Mouse (Mus musculus) stomach, postnatal 0 days (tissue): Measurements from ENCODE around the gene Echdc1. TPM values are rescaled to one million over a fixed set of nuclear protein-coding genes. Genes with fewer than 3 reads are reported as not detected.

Experiments used
- ATAC-seq: fragments of 200-750 bp; cut with Nextera tagmentation; 2 replicates; pipeline ENCODE4 v1.8.0; 2017; ENCODE audit not compliant: low FRiP score, low TSS enrichment
- DNase-seq: peaks from one replicate; pipeline ENCODE4 v3.0.0-alpha.2; 2016; ENCODE audit warnings: low spot score
- H3K27ac ChIP-seq: fragments of 300-500 bp; sonication (generic); replicated peaks from 2 replicates; pipeline ENCODE4 v1.5.1; 2014; ENCODE audit warnings: mild to moderate bottlenecking, control low read depth
- H3K27me3 ChIP-seq: fragments of 300-500 bp; sonication (generic); 2 replicates; pipeline ENCODE4 v1.6.1; 2014; ENCODE audit warnings: low read length; ENCODE audit not compliant: control insufficient read depth, insufficient read depth
- H3K36me3 ChIP-seq: fragments of 300-500 bp; sonication (generic); 2 replicates; pipeline ENCODE4 v1.6.1; 2014; ENCODE audit warnings: low read length, mixed read lengths; ENCODE audit not compliant: control insufficient read depth, insufficient read depth
- H3K4me1 ChIP-seq: fragments of 300-500 bp; sonication (generic); replicated peaks from 2 replicates; pipeline ENCODE4 v1.6.1; 2014; ENCODE audit warnings: antibody characterized with exemption; ENCODE audit not compliant: control insufficient read depth, insufficient read depth
- H3K4me2 ChIP-seq: fragments of 300-500 bp; sonication (generic); replicated peaks from 2 replicates; pipeline ENCODE4 v1.6.1; 2014; ENCODE audit warnings: low read depth, mild to moderate bottlenecking, control low read depth, moderate library complexity
- H3K4me3 ChIP-seq: fragments of 300-500 bp; sonication (generic); 2 replicates; pipeline ENCODE4 v1.5.1; 2014; ENCODE audit warnings: low read depth, low read length, control low read depth
- H3K9ac ChIP-seq: fragments of 300-500 bp; sonication (generic); 2 replicates; pipeline ENCODE4 v1.6.1; 2014; ENCODE audit warnings: mild to moderate bottlenecking, low read length, control low read depth, mixed read lengths
- H3K9me3 ChIP-seq: fragments of 300-500 bp; sonication (generic); 2 replicates; pipeline ENCODE4 v1.6.1; 2016; ENCODE audit warnings: low read length; ENCODE audit not compliant: control insufficient read depth
- CTCF ChIP-seq: IDR thresholded peaks from 2 replicates; pipeline ENCODE4 v1.5.1; 2016; ENCODE audit warnings: antibody characterized with exemption, low read depth, mild to moderate bottlenecking, moderate library complexity
- EP300 ChIP-seq: optimal IDR thresholded peaks from 2 replicates; pipeline ENCODE3; 2016; ENCODE audit warnings: antibody characterized with exemption
- WGBS: fragments of 180-500 bp; shearing (Covaris S2); extraction: QIAGEN DNeasy Blood & Tissue Kit; methylation state at CpG from one replicate; pipeline ENCODE4 v1.1.7; 2014; 5-methylcytosine and 5-hydroxymethylcytosine counted together
- polyA plus RNA-seq: library from polyadenylated mRNA; unstranded; fragments of >200 nt; fragmentation: Nextera tagmentation; extraction: Ambion mirVana; gene quantifications from 2 replicates; pipeline ENCODE4 v1.2.1, GENCODE M21; 2015

The Echdc1 gene
- polyA plus RNA-seq, result 27.4 and 29.4 TPM in 2 replicates

DNA sequence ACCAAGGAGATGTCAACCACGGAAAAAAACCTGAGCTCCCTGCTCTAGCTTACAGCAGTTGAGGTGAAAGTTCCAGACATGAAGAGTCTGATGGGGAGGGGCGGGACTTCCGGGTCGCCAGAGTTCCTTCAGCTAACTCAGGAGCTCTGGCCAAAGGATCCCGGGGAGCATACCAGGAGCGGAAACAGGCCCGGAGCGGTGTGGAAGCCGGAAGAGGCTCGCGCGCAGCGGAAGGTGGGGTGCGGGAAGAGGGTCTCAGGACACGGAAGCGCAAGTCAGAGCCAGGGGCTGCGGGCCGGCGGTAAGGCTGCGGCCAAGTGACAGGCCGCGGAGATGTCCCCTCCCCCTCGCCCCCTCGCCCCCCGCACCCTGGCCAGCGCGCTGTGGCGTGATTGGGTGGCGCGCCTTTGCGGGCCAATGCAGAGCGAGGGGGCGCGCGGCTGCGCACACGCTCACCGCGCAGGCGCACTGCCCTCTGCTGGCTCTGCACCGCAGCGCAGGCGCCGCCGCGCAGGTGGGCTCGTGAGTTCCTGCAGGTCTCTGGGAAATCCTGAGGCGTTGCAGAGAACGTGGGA lies at the start of gene Echdc1:
Gene Echdc1 (plus strand): TSS at position 103 of the 575 bp plus-strand sequence.
- Histone ChIP-seq H3K4me3 (peak within 1 kb of the TSS; percentile 68), H3K36me3 (no peaks in the 10 kb centered on the region), H3K27ac (peak within 1 kb of the TSS; percentile 94), H3K4me1 (peaks cover 2% of the 10 kb centered on the region; the same call in 1 of the 2 replicates), H3K27me3 (no peaks in the 10 kb centered on the region), H3K9ac (peak within 1 kb of the TSS; percentile 81), H3K9me3 (no peaks in the 10 kb centered on the region), H3K4me2 (peak within 1 kb of the TSS; percentile 61)
- DNase-seq (peak; percentile 89), ATAC-seq (peak; percentile 99)
- TF ChIP-seq CTCF (peak; percentile 92), EP300 (no peak)
- under 1% methylated on average over 46 of the region's 49 CpGs for WGBS

DNA sequence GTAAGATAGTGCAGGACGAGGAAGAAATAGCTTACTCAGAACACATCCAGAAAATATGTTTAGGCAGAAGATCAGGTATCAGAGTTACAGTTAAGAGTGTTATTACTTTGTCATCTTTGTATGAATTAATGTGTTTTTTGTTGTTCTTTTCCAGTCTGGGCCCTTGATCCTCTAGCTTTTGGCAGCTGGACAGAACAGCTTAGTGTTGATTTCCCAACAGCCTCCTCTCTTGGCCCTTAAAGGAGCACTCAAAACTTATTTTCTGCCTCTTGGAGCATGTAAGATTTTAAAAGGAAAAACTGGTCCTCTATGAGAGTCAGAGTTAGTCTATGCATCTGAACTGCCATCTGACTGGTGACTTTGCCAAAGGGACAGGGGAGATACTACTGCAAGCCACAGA lies 31.2 kb upstream of the Echdc1 start:
- WGBS, result 34% methylated on average over 1 of the region's 1 CpGs
- Histone ChIP-seq H3K27me3 (no peaks in the 10 kb centered on the region), H3K4me2 (no peak overlapping the region), H3K36me3 (no peaks in the 10 kb centered on the region), H3K27ac (no peak overlapping the region), H3K4me3 (no peak overlapping the region), H3K9ac (no peak overlapping the region), H3K4me1 (no peaks in the 10 kb centered on the region), H3K9me3 (no peaks in the 10 kb centered on the region)
- DNase-seq (no peak), ATAC-seq (no peak)
- no peak for TF ChIP-seq CTCF

DNA sequence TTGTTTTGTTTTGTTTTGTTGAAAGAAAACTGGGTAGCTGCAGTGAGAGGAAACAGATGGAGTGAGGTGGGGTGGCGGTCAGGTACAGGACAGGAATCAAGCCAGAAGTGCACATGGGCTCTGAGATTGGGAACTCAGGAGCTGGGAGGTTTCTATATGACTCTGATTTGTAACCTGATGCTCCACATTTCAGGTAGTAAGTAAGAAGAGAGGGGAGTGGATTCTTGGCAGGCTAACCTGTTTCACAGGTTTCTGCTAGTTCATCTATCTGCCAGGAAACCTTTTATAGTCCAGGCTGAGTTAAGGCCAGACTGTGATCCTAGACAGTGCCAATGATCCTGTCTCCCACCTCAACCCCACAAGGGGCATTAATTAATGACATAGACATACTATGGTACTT lies 27.2 kb upstream of the Echdc1 start:
- no peaks in the 10 kb centered on the region for H3K36me3 ChIP-seq
- ATAC-seq, result no peak
- no peaks in the 10 kb centered on the region for H3K4me1 ChIP-seq
- TF ChIP-seq EP300 (no peak), CTCF (no peak)
- 71% methylated on average over 1 of the region's 1 CpGs for WGBS
- no peak overlapping the region for H3K4me3 ChIP-seq
- no peak overlapping the region for H3K9ac ChIP-seq
- no peak overlapping the region for H3K4me2 ChIP-seq
- no peaks in the 10 kb centered on the region for H3K27me3 ChIP-seq
- no peaks in the 10 kb centered on the region for H3K9me3 ChIP-seq
- H3K27ac ChIP-seq, result no peak overlapping the region; the same call in 1 of the 2 replicates
- peak; percentile 17 for DNase-seq

DNA sequence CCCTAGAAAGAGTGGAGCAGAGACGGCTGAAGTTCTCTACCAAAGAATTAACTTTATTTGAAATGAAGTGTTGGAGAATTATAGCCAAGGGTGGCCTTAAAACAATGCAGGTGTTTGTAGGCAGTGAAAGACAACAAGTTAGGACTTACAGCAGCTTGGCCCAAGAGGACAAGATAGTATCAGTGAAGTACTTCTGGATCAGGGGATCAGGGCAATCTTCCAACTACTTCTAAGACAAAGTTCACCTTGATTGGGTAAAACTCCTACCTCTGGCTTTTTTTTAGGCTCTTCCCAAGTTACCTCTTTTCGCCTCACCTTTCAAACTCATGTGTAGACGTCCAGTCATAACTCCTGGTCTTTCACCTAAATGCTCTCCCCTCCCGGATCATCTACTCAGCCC lies 10.7 kb upstream of the Echdc1 start:
- DNase-seq (no peak), ATAC-seq (no peak)
- H3K4me1 ChIP-seq, result no peaks in the 10 kb centered on the region
- TF ChIP-seq EP300, result no peak
- no peak overlapping the region for H3K4me3 ChIP-seq
- no peaks in the 10 kb centered on the region for H3K27me3 ChIP-seq
- WGBS, result 88% methylated on average over 4 of the region's 4 CpGs
- no peak overlapping the region for H3K9ac ChIP-seq
- no peaks in the 10 kb centered on the region for H3K9me3 ChIP-seq
- H3K27ac ChIP-seq, result no peak overlapping the region
- H3K36me3 ChIP-seq, result no peaks in the 10 kb centered on the region
- no peak overlapping the region for H3K4me2 ChIP-seq

DNA sequence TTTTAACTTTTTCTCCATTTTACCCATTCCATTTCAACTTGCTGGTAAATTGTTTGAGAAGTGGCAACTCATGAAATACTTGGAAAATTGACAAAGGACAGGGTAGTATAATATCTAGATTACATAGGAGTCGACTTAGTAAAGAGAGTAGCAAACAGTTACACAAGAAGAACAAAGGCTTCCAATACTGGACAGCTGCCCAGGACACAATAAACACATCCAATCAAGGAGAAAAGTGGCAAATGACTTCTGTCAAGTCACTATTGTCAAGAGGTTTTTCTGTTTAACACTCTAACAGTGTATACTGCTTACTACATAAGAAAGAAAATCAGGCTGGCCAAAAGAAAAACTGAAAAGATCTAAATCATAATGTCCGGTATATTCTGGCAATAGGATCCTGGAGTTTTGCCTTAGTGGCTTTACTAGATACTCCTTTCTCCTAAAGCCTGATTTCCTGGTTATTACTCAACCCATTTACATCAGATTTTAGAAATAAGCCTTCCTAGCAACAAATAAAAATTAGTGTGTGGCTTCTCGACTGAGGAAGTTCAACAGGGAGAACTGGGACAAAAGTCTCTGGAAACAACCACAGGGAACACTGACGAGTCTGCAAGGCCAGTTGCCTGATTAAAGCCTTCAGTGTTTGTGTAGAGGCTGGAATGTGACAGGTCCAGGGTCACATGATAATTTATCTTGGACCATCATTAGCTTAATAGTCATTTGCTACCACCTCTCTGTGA lies 1.3 kb upstream of the Echdc1 start:
- Histone ChIP-seq H3K9me3 (no peaks in the 10 kb centered on the region), H3K4me3 (no peak overlapping the region), H3K9ac (no peak overlapping the region), H3K36me3 (no peaks in the 10 kb centered on the region), H3K27me3 (no peaks in the 10 kb centered on the region), H3K4me2 (0 out of 2 replicates have a peak overlapping the region, but pooled peaks have one; percentile 61), H3K4me1 (peaks cover 2% of the 10 kb centered on the region; the same call in 1 of the 2 replicates), H3K27ac (no peak overlapping the region)
- 39% methylated on average over 4 of the region's 4 CpGs for WGBS
- ATAC-seq (no peak), DNase-seq (no peak)
- no peak for TF ChIP-seq CTCF
- no peak for TF ChIP-seq EP300

DNA sequence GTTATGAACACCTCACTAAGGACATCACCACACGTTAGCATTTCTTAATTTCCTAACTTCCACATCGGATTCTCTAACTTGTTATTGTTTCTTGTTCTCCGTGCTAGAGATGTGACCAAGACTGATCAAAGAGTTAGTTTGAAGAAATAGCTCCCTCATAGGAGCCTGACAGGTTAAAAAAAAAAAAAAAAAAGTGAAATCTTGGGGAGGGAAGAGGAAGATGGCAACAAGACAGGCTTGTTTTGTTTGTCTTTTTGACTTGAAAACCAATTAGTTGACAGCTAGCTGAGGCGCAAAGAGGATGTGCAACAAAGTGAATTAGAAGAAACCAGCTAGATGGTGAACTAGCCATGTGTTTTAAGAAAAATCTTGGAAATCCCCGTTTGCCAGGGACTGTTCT lies 939 bp downstream of the Echdc1 start:
- Histone ChIP-seq H3K27ac (no peak overlapping the region), H3K27me3 (no peaks in the 10 kb centered on the region), H3K9ac (no peak overlapping the region), H3K36me3 (no peaks in the 10 kb centered on the region), H3K4me3 (peak overlapping the region; percentile 68), H3K4me2 (peak overlapping the region; percentile 61), H3K4me1 (peaks cover 2% of the 10 kb centered on the region; the same call in 1 of the 2 replicates), H3K9me3 (no peaks in the 10 kb centered on the region)
- ATAC-seq, result no peak
- no peak for DNase-seq
- TF ChIP-seq CTCF (no peak), EP300 (no peak)
- 22% methylated on average over 5 of the region's 5 CpGs for WGBS
